In the genomic region with DNA sequence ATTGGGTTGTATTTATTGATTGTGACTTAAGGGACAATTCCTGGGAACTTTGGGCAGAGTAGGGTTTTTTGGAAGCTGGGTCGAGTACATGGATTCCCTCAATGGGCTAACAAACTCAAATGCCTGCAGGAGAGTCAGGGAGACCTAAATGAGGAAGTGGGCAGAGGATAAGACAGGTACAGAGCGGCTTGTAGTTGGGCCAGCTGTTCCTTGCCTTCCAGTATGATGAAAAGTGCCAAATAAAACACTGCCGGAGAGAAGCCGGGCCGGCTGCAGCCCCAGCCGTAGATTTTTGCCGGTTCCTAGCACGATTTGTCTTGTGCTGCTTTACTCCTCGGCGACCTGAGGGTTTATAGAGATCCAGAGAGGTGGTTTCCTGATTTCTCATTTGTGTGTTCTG, we compare ENCODE assay signal across 25 mouse cellular contexts.
DNase-seq lines count a peak whose midpoint lies in the region; ATAC-seq lines count a peak whose summit lies in the region.
"Had no signal": no experiment of that assay in that cellular context is flagged by ENCODE, and none has a peak within 500 bp of the region (broad histone marks: within the 10 kb centered on the region; RNA-seq: fewer than 3 reads in every experiment).

No protein-coding gene starts in this region.

- H3K4me3 ChIP-seq in embryonic facial prominence, embryonic 13.5 days: no peak overlapping the region
- H3K4me3 ChIP-seq: forebrain, embryonic 12.5 days; gastrocnemius, adult 2 months; heart, embryonic 12.5 days; hindbrain, embryonic 12.5 days; liver, embryonic 12.5 days; midbrain, embryonic 12.5 days had no signal

- H3K4me2 ChIP-seq in embryonic facial prominence, embryonic 13.5 days: no peak overlapping the region
- H3K4me2 ChIP-seq: forebrain, embryonic 12.5 days; heart, embryonic 12.5 days; hindbrain, embryonic 12.5 days; liver, embryonic 12.5 days; midbrain, embryonic 12.5 days had no signal

- H3K27ac ChIP-seq in embryonic facial prominence, embryonic 13.5 days: peak overlapping the region; percentile 53
- H3K27ac ChIP-seq: forebrain, embryonic 12.5 days; gastrocnemius, adult 2 months; hindbrain, embryonic 12.5 days; liver, embryonic 12.5 days; midbrain, embryonic 12.5 days had no signal

- no peak overlapping the region for H3K9ac ChIP-seq in embryonic facial prominence, embryonic 13.5 days
- H3K9ac ChIP-seq: forebrain, embryonic 12.5 days; heart, embryonic 12.5 days; hindbrain, embryonic 12.5 days; liver, embryonic 12.5 days; midbrain, embryonic 12.5 days had no signal

- 84% methylated on average over 10 of the region's 10 CpGs for WGBS in embryonic facial prominence, embryonic 13.5 days

- H3K4me1 ChIP-seq in embryonic facial prominence, embryonic 13.5 days: peaks cover 9% of the 10 kb centered on the region
- H3K4me1 ChIP-seq: forebrain, embryonic 12.5 days; hindbrain, embryonic 12.5 days; liver, embryonic 12.5 days; midbrain, embryonic 12.5 days had no signal

- no peaks in the 10 kb centered on the region for H3K27me3 ChIP-seq in embryonic facial prominence, embryonic 13.5 days
- H3K27me3 ChIP-seq: forebrain, embryonic 12.5 days; heart, embryonic 12.5 days; hindbrain, embryonic 12.5 days; liver, embryonic 12.5 days; midbrain, embryonic 12.5 days had no signal

- peak; percentile 74 for DNase-seq in heart, adult 11 months
- DNase-seq in heart, adult 8-10 months (ENCODE audit: low spot score): no peak
- peak; percentile 30 for DNase-seq in A20 (ENCODE audit: low read depth, low spot score)
- DNase-seq in cerebellum, adult 8-10 months: no peak
- no peak for DNase-seq in gastrocnemius, adult 18-20 months (ENCODE audit: low spot score)
- DNase-seq: adrenal gland, adult 2 months; cerebellum, adult 11-12 months; cerebellum, postnatal 25 days; gastrocnemius, adult 2 months; kidney, adult 2 months; kidney, postnatal 14 days; left cerebral cortex, postnatal 4 days; lung, adult 18-20 months; lung, postnatal 14 days; retina, postnatal 1 day; thymus, postnatal 14 days had no signal

- no peaks in the 10 kb centered on the region for H3K9me3 ChIP-seq in embryonic facial prominence, embryonic 13.5 days
- H3K9me3 ChIP-seq: forebrain, embryonic 12.5 days; G1E; hindbrain, embryonic 12.5 days; liver, embryonic 12.5 days; midbrain, embryonic 12.5 days had no signal

- H3K36me3 ChIP-seq in embryonic facial prominence, embryonic 13.5 days: peaks cover 17% of the 10 kb centered on the region

- no peak for ATAC-seq in embryonic facial prominence, embryonic 13.5 days (ENCODE audit: insufficient number of reproducible peaks, insufficient read depth, low FRiP score, low TSS enrichment, low read depth)
- ATAC-seq in megakaryocyte progenitor cell, adult 5-6 weeks (replicated peaks; ENCODE audit: poor library complexity): peak; percentile 48; the same call in 1 of the 2 replicates
- no peak for ATAC-seq in monocyte, adult 5-6 weeks (replicated peaks; ENCODE audit: insufficient number of reproducible peaks, low FRiP score, low TSS enrichment, poor library complexity, severe bottlenecking)
- ATAC-seq: liver, embryonic 12.5 days had no signal

Comparison
In these comparisons a context has a peak if more than half of its experiments do, and no peak if none do; other contexts are left out.
1. DNase-seq: peak in heart, adult 11 months (single experiment) and A20 (single experiment); none in heart, adult 8-10 months (single experiment), cerebellum, adult 8-10 months (single experiment) and gastrocnemius, adult 18-20 months (single experiment).